Mouse (Mus musculus) brain, embryonic 14.5 days (tissue): ENCODE results near the gene Cilp2.

Experiments used
- CTCF ChIP-seq: fragments of 200-500 bp; IDR thresholded peaks from 2 replicates; pipeline ENCODE4 v1.5.1; 2012; ENCODE audit warnings: inconsistent platforms, mild to moderate bottlenecking, moderate library complexity, borderline replicate concordance; ENCODE audit not compliant: insufficient read depth, insufficient read length; ENCODE audit errors: extremely low read depth
- POLR2A ChIP-seq: fragments of 200-500 bp; IDR thresholded peaks from 2 replicates; pipeline ENCODE4 v1.6.1; 2012; ENCODE audit warnings: mild to moderate bottlenecking, inconsistent platforms, borderline replicate concordance; ENCODE audit not compliant: poor library complexity, insufficient read depth, insufficient read length, severe bottlenecking; ENCODE audit errors: extremely low read depth

GRCm38 (mm10) chr8:69848951-69849350 lies 38.5 kb downstream of the Cilp2 start:
- TF ChIP-seq CTCF (no peak), POLR2A (no peak)
